Mouse (Mus musculus): ENCODE measurements at regions not wholly inside any gene's neighbourhood (a gene's known extent, or its start where the extent isn't known, plus 50 kb on each side); places are given as distances from the start of the nearest gene placed in this dataset.

- DNase-seq (ENCODE audit: low read depth, low spot score), result no peak
Observed at GRCm38 (mm10) chr17:59429189-59429588, 416.0 kb upstream of the Nudt12 start.

- DNase-seq (ENCODE audit: low read depth, low spot score), result no peak
Observed at GRCm38 (mm10) chr17:59421489-59421888, 408.3 kb upstream of the Nudt12 start.

- DNase-seq (ENCODE audit: low read depth, low spot score), result no peak
Observed at GRCm38 (mm10) chr17:59409315-59409714, 396.1 kb upstream of the Nudt12 start.

GRCm38 (mm10) chr17:59404525-59404924 is 391.4 kb upstream of the Nudt12 start:
- DNase-seq (ENCODE audit: low read depth, low spot score), result no peak

GRCm38 (mm10) chr17:59397404-59397803 is 384.2 kb upstream of the Nudt12 start:
- DNase-seq (ENCODE audit: low read depth, low spot score), result no peak

GRCm38 (mm10) chr17:59383107-59383438 is 369.9 kb upstream of the Nudt12 start:
- no peak for DNase-seq (ENCODE audit: low read depth, low spot score)

- DNase-seq (ENCODE audit: low read depth, low spot score), result no peak
Observed at GRCm38 (mm10) chr17:59382225-59383106, 369.3 kb upstream of the Nudt12 start.

- no peak for DNase-seq (ENCODE audit: low read depth, low spot score)
Observed at GRCm38 (mm10) chr17:59373505-59374106, 360.4 kb upstream of the Nudt12 start.

- no peak for DNase-seq (ENCODE audit: low read depth, low spot score)
Observed at GRCm38 (mm10) chr17:59369624-59370541, 356.7 kb upstream of the Nudt12 start.

- no peak for DNase-seq (ENCODE audit: low read depth, low spot score)
Observed at GRCm38 (mm10) chr17:59365340-59365739, 352.2 kb upstream of the Nudt12 start.

- DNase-seq (ENCODE audit: low read depth, low spot score), result no peak
Observed at GRCm38 (mm10) chr17:59362110-59362509, 348.9 kb upstream of the Nudt12 start.

- DNase-seq (ENCODE audit: low read depth, low spot score), result no peak
Observed at GRCm38 (mm10) chr17:59361119-59361518, 347.9 kb upstream of the Nudt12 start.

GRCm38 (mm10) chr17:59359503-59359902 is 346.3 kb upstream of the Nudt12 start:
- no peak for DNase-seq (ENCODE audit: low read depth, low spot score)

GRCm38 (mm10) chr17:59345526-59345925 is 332.4 kb upstream of the Nudt12 start:
- no peak for DNase-seq (ENCODE audit: low read depth, low spot score)

- no peak for DNase-seq (ENCODE audit: low read depth, low spot score)
Observed at GRCm38 (mm10) chr17:59297939-59298338, 284.8 kb upstream of the Nudt12 start.

GRCm38 (mm10) chr17:59281364-59281763 is 268.2 kb upstream of the Nudt12 start:
- DNase-seq (ENCODE audit: low read depth, low spot score), result peak; percentile 16

- no peak for DNase-seq (ENCODE audit: low read depth, low spot score)
Observed at GRCm38 (mm10) chr17:59279811-59280210, 266.6 kb upstream of the Nudt12 start.

- DNase-seq (ENCODE audit: low read depth, low spot score), result no peak
Observed at GRCm38 (mm10) chr17:59269613-59270012, 256.4 kb upstream of the Nudt12 start.

- no peak for DNase-seq (ENCODE audit: low read depth, low spot score)
Observed at GRCm38 (mm10) chr17:59249000-59249399, 235.8 kb upstream of the Nudt12 start.

- no peak for DNase-seq (ENCODE audit: low read depth, low spot score)
Observed at GRCm38 (mm10) chr17:59232251-59232650, 219.1 kb upstream of the Nudt12 start.

All from ES-CJ7 (cell line).